Mouse (Mus musculus) spleen, adult 2 months (tissue): ENCODE measurements around the gene Paqr4.

ENCODE experiments used
- CTCF ChIP-seq: fragments of 200-500 bp; IDR thresholded peaks from 2 replicates; pipeline ENCODE4 v1.5.1; 2011; ENCODE audit warnings: mild to moderate bottlenecking, inconsistent platforms; ENCODE audit not compliant: insufficient read depth, insufficient read length, insufficient replicate concordance; ENCODE audit errors: extremely low read depth
- POLR2A ChIP-seq: fragments of 200-500 bp; IDR thresholded peaks from 2 replicates; pipeline ENCODE4 v1.6.1; 2011; ENCODE audit warnings: low read depth, low read length, inconsistent platforms

DNA sequence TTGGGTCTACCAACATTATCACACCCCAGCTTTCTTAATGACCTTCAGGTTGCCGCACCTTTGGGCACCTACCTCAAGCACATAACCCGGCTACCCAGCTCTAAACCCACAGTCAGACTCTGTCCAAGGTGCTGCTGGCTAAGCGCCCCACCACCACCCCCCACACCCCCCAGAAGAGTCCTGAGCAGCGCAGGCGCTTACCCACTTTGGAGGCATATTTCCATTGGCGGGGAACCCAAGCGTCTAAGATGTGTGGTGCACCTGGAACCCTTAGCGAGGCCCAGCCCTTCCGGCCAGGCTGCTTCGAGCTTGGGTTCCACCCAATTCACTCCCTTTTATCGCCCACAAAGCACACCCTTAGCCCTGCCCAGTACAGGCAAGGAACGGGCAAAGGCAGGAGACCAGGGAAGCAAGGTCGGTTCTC, at the start of gene Paqr4:
- TF ChIP-seq CTCF, result no peak
- TF ChIP-seq POLR2A, result no peak
